1 mouse cellular context compared by ENCODE assay signal in genomic region chr4:55136283-55136682, GRCm38 (mm10).
TF ChIP-seq lines count a peak whose summit lies in the region.

No protein-coding gene starts in this region.

TF ChIP-seq in MEL, 35 proteins besides CTCF, POLR2A, EP300 and RAD21 (continued from another document):
- TF ChIP-seq NRF1 (IDR thresholded peaks at IDR 0.05; ENCODE audit: insufficient read depth, low read depth, low read length, poor library complexity, severe bottlenecking) (no peak), POLR2AphosphoS5 (IDR thresholded peaks at IDR 0.05; ENCODE audit: borderline replicate concordance, low read depth, low read length) (no peak), E2F4 (IDR thresholded peaks at IDR 0.05; ENCODE audit: borderline replicate concordance, low read depth, low read length) (no peak), MXI1 (IDR thresholded peaks at IDR 0.05; ENCODE audit: low read depth, low read length) (peak; percentile 59; the same call in 1 of the 2 replicates), USF1 (IDR thresholded peaks at IDR 0.05; ENCODE audit: low read depth, low read length) (no peak)
TF ChIP-seq in MEL: peak in this region for 17.
